Mouse (Mus musculus): ENCODE measurements around the gene Epc2. TPM values are rescaled to one million over a fixed set of nuclear protein-coding genes. Genes with fewer than 3 reads are reported as not detected.
A peak's percentile ranks its signal among the peaks of the same experiment; 100 is the strongest.
"Not testable (repeated sequence)": the region's sequence is repeated elsewhere in the genome, so short reads cannot be mapped to it uniquely, and the experiment has no call there.

The Epc2 gene
- polyA plus RNA-seq, 1 experiment from 2014 or later, result 15.0 TPM

DNA sequence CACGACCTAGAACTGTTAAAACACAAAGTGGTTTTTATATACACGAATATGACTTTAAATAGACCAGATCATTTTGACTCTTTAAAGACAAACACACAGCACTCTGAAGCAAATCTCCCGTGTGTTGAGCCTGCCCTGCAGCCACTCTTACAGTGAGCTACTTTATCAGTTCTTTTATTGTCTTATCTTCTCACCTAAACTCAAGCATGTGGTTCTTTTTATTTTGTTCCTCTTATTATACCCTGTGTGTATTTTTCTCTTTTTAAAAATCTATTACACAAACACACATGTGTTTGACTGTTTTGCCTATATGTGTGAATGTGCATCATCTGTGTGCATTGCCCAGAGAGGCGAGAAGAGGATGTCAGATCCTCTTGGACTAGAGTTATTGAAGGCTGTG lies 50.1 kb downstream of the Epc2 start:
- Histone ChIP-seq H3K27me3 (no peaks in the 10 kb centered on the region), H3K4me1 (no peaks in the 10 kb centered on the region; the same call in 1 of the 2 replicates), H3K9me3 (no peaks in the 10 kb centered on the region), H3K4me3 (replicated peaks) (no peak overlapping the region), H3K9ac (no peak overlapping the region), H3K4me2 (no peak overlapping the region), H3K36me3 (replicated peaks) (no peaks in the 10 kb centered on the region), H3K27ac (no peak overlapping the region)
- WGBS, result 79% methylated on average over 4 of the region's 4 CpGs
- no peak for ATAC-seq (ENCODE audit: low FRiP score)

DNA sequence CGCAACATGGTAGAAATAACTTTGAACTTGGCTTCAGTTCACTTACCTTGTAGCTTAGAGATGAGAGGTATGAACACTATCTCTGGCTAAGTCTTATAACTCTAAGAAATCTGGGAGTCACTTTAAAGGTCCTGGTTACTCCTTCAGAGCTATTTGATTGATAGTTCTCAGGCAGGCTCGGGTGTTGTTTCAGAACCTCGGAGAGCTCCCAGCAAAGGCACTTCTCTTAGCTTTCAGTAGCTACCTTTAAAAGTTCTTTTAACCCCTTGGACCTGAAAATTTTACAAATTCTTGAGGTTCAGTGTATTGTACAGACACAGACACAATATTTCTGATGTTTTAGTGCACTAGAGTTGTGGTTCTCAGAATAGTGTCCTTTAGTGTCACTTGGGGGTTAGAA lies 52.3 kb downstream of the Epc2 start:
- no peak overlapping the region for H3K4me3 ChIP-seq (replicated peaks)
- H3K4me1 ChIP-seq, result no peaks in the 10 kb centered on the region; the same call in 1 of the 2 replicates
- no peaks in the 10 kb centered on the region for H3K27me3 ChIP-seq
- H3K9ac ChIP-seq, result no peak overlapping the region
- ATAC-seq (ENCODE audit: low FRiP score), result no peak
- no peaks in the 10 kb centered on the region for H3K36me3 ChIP-seq (replicated peaks)
- 69% methylated on average over 3 of the region's 3 CpGs for WGBS
- H3K9me3 ChIP-seq, result no peaks in the 10 kb centered on the region
- H3K4me2 ChIP-seq, result no peak overlapping the region
- no peak overlapping the region for H3K27ac ChIP-seq

DNA sequence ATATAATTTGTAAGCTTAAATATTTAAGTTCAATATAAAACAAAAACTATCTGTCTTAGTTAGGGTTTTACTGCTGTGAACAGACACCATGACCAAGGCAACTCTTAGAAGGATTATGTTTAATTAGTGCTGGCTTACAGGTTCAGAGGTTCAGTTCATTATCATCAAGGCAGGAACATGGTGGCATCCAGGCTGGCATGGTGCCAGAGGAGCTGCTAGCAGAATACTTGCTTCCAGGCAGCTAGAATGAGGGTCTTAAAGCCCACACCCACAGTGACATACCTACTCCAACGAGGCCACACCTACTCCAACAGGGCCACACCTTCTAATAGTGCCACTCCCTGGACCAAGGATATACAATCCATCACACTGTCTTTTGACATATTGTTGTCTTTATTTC lies 53.9 kb downstream of the Epc2 start:
- not testable (repeated sequence) for H3K4me2 ChIP-seq; ATAC-seq (ENCODE audit: low FRiP score)

DNA sequence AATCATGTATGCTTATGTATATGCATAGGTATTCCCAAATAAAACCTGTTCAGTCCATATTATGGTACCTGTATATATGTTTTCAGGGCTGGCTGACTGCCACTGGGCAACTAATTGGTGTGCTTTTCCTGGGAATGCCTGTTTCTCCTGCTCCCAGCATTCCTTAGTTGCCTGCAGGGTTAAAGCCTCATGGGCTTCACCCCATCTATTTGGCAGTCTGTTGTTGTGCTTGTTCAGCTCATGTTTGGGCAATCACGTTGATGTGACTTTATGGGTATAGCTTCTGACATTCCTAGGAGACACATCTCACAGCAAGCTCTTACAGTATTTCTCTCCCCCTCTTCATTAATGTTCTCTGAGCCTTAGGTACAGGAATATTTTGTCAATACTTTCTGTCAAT lies 59.5 kb downstream of the Epc2 start:
- WGBS, result 50% methylated on average over 1 of the region's 1 CpGs
- ATAC-seq (ENCODE audit: low FRiP score), result no peak
- H3K27ac ChIP-seq, result 0 out of 2 replicates have a peak overlapping the region, but pooled peaks have one; percentile 31

More for the DNA sequence above, 53.9 kb downstream of the Epc2 start:
- H3K27ac ChIP-seq; H3K9ac ChIP-seq; H3K36me3 ChIP-seq (replicated peaks); H3K9me3 ChIP-seq; H3K4me1 ChIP-seq; H3K4me3 ChIP-seq (replicated peaks); H3K27me3 ChIP-seq: not testable (repeated sequence)
- WGBS, result 86% methylated on average over 1 of the region's 1 CpGs

DNA sequence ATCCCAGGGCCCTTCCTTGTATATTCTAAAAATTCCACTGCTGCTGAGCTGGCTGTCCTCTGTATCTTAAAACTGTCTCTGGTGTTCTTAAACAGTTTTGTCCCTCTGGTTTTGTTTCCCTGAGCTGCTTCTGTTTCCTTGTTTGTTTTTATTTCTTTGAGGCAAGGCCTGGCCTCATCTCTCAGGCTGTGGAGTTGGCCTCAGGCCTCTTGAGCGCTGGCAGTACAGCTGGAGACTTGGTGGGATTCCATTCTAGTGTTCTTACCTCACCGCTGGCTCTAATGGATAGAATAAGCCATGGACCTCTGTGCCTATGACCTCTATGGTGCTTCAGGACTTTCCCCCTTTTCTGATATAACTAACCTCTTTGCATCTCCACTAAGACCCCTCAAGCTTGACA lies 64.7 kb downstream of the Epc2 start:
- no peak for ATAC-seq (ENCODE audit: low FRiP score)
- no peak overlapping the region for H3K27ac ChIP-seq
- no peak overlapping the region for H3K9ac ChIP-seq
- H3K4me3 ChIP-seq (replicated peaks), result no peak overlapping the region
- no peaks in the 10 kb centered on the region for H3K9me3 ChIP-seq
- 84% methylated on average over 2 of the region's 2 CpGs for WGBS
- no peaks in the 10 kb centered on the region for H3K27me3 ChIP-seq
- H3K4me2 ChIP-seq, result no peak overlapping the region
- no peaks in the 10 kb centered on the region for H3K36me3 ChIP-seq (replicated peaks)
- H3K4me1 ChIP-seq, result 0 out of 2 replicates have a peak, but pooled peaks cover 2% of the 10 kb centered on the region

More for the DNA sequence above, 59.5 kb downstream of the Epc2 start:
- H3K9me3 ChIP-seq, result no peaks in the 10 kb centered on the region
- H3K4me3 ChIP-seq (replicated peaks), result no peak overlapping the region
- H3K4me2 ChIP-seq, result no peak overlapping the region
- no peak overlapping the region for H3K9ac ChIP-seq
- H3K36me3 ChIP-seq (replicated peaks), result no peaks in the 10 kb centered on the region
- peaks cover 10% of the 10 kb centered on the region for H3K4me1 ChIP-seq
- H3K27me3 ChIP-seq, result no peaks in the 10 kb centered on the region

DNA sequence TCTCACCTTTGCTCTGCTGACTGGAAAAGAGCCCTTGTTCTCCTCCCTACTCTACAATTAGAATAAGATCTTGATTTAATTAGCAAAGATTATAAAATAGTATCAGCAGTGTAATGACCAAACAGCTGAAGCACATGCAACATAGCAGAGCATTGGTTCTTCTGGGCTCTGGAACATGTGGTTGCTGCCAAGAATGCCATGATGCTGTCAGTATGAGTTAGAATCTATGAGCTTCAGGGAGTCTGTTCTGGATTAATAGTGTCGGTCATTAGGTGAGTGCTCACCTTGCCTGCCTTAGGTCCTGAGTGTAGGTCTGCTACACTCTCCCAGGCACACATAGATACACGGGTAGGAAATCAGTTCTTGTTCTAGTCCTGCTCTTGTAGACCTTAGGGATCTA lies 69.1 kb downstream of the Epc2 start:
- Histone ChIP-seq H3K4me2 (no peak overlapping the region), H3K36me3 (replicated peaks) (0 out of 2 replicates have a peak, but pooled peaks cover 3% of the 10 kb centered on the region), H3K4me1 (no peaks in the 10 kb centered on the region), H3K9ac (no peak overlapping the region), H3K27me3 (no peaks in the 10 kb centered on the region), H3K27ac (no peak overlapping the region), H3K4me3 (replicated peaks) (no peak overlapping the region), H3K9me3 (no peaks in the 10 kb centered on the region)
- WGBS, result 92% methylated on average over 2 of the region's 2 CpGs
- ATAC-seq (ENCODE audit: low FRiP score), result no peak

DNA sequence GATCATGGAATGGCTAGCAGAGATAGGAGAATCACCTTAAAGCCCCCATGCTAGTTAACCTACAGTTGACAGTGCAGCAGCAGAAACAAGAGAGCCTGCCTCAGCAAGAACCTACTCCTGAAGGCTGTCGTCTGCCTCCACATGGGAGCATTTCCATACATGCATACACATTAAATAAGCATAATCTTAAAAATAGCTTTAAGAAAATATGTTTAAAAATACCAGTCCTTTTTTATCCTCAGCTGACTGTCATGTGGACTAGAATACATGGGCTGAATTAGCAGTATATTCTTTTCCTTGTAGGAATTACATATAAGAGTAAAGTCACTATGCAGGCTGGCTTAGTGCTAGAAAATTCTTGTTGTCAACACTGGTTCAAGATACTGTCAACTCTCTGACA lies 69.7 kb downstream of the Epc2 start:
- no peak overlapping the region for H3K4me3 ChIP-seq (replicated peaks)

DNA sequence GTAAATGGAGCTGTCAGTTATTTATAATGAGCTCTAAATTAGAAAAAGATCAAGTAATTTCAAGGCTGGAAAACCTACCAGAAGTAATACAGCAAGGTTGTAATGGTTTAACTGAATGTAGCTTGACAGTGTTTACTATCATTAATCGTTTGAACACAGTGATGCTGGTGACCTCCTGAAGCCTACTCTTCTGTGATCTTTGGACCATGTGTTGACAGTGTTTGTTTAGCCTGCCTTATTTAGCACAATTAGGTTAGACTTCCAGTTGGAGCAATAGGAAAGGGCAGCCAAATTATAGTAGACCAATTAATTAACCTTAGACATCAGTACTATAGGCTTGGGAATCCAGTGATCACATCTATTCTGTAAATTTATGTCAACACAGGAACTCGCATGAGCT lies 70.3 kb downstream of the Epc2 start:
- no peak for ATAC-seq (ENCODE audit: low FRiP score)
- no peak overlapping the region for H3K4me2 ChIP-seq
- H3K9me3 ChIP-seq, result no peaks in the 10 kb centered on the region
- 0 out of 2 replicates have a peak, but pooled peaks cover 3% of the 10 kb centered on the region for H3K36me3 ChIP-seq (replicated peaks)
- H3K9ac ChIP-seq, result no peak overlapping the region
- no peak overlapping the region for H3K4me3 ChIP-seq (replicated peaks)
- no peaks in the 10 kb centered on the region for H3K4me1 ChIP-seq
- 56% methylated on average over 2 of the region's 2 CpGs for WGBS
- H3K27ac ChIP-seq, result no peak overlapping the region
- no peaks in the 10 kb centered on the region for H3K27me3 ChIP-seq

More for the DNA sequence above, 69.7 kb downstream of the Epc2 start:
- ATAC-seq (ENCODE audit: low FRiP score), result no peak
- no peaks in the 10 kb centered on the region for H3K4me1 ChIP-seq
- H3K9ac ChIP-seq, result no peak overlapping the region
- H3K27me3 ChIP-seq, result no peaks in the 10 kb centered on the region
- H3K36me3 ChIP-seq (replicated peaks), result 0 out of 2 replicates have a peak, but pooled peaks cover 3% of the 10 kb centered on the region
- no peak overlapping the region for H3K4me2 ChIP-seq
- WGBS, result 72% methylated on average over 1 of the region's 1 CpGs
- H3K27ac ChIP-seq, result no peak overlapping the region
- H3K9me3 ChIP-seq, result no peaks in the 10 kb centered on the region

DNA sequence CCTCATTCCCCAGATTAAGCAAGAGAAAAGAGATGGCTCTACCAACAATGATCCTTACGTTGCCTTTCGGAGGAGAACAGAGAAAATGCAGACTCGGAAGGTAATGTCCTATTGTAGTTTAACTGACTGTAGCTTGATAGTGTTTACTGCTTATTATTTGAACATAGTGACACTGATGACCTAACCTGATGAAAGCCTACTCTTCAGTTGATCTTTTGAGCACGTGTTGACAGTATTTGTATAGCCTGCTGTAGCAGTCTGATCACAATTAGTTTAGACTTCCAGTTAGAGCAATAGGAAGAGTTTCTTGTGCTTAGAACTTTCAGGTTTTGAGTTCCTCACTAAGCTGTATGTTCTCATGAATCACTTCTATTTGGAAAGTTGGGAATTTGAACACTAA lies 71.3 kb downstream of the Epc2 start:
- Histone ChIP-seq H3K27ac (no peak overlapping the region), H3K27me3 (no peaks in the 10 kb centered on the region), H3K9me3 (no peaks in the 10 kb centered on the region), H3K4me1 (no peaks in the 10 kb centered on the region), H3K4me3 (replicated peaks) (no peak overlapping the region), H3K9ac (no peak overlapping the region), H3K36me3 (replicated peaks) (0 out of 2 replicates have a peak, but pooled peaks cover 3% of the 10 kb centered on the region), H3K4me2 (no peak overlapping the region)
- no peak for ATAC-seq (ENCODE audit: low FRiP score)
- 63% methylated on average over 4 of the region's 4 CpGs for WGBS

DNA sequence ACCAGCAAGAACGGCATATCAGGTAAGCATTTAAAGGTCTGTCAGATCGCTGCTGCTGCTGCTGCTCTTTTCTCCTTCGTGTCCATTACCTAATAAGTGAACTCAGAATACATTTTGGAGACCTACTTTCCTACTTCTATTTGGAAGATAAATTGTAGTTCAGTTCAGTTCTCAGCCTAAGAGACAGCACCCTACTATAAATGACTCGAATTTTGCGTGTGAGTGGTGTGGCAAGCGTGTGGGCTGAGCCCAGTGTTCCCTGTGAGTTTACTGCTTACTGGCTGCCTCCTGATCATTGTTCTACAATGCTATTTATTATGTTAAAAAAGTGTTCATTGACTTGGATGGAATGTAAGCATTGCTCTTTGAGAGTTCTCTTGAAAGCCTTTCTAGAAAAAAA lies 85.9 kb downstream of the Epc2 start:
- H3K9ac ChIP-seq, result no peak overlapping the region
- no peaks in the 10 kb centered on the region for H3K27me3 ChIP-seq
- H3K27ac ChIP-seq, result no peak overlapping the region
- no peak overlapping the region for H3K4me2 ChIP-seq
- no peaks in the 10 kb centered on the region for H3K9me3 ChIP-seq
- H3K36me3 ChIP-seq (replicated peaks), result peaks cover 13% of the 10 kb centered on the region
- H3K4me3 ChIP-seq (replicated peaks), result no peak overlapping the region
- no peak for ATAC-seq (ENCODE audit: low FRiP score)
- 90% methylated on average over 6 of the region's 6 CpGs for WGBS
- no peaks in the 10 kb centered on the region for H3K4me1 ChIP-seq

DNA sequence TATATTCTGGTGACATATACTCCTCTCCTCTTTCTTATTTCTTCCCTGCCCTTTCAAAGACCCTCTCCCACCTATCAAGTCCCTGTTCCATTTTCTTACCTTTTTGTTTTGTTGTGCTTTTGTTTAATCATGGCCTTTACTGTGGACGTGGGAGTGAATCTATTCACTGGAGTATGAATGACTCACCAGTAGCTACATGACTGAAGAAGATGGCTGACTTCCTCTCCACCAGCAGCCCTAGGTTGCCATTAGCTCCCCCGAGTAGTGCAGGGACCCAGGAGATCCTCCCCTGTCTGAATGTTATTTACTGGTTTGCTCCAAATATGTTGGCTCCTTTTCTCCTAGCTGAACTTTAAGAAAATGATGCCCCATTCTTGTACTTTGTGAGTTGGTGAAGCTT lies 86.8 kb downstream of the Epc2 start:
- H3K9ac ChIP-seq, result no peak overlapping the region
- H3K36me3 ChIP-seq (replicated peaks), result peaks cover 13% of the 10 kb centered on the region
- H3K27me3 ChIP-seq, result no peaks in the 10 kb centered on the region
- no peaks in the 10 kb centered on the region for H3K4me1 ChIP-seq
- H3K9me3 ChIP-seq, result no peaks in the 10 kb centered on the region
- H3K4me2 ChIP-seq, result no peak overlapping the region
- no peak overlapping the region for H3K4me3 ChIP-seq (replicated peaks)
- ATAC-seq (ENCODE audit: low FRiP score), result no peak
- H3K27ac ChIP-seq, result no peak overlapping the region
- 58% methylated on average over 2 of the region's 2 CpGs for WGBS

DNA sequence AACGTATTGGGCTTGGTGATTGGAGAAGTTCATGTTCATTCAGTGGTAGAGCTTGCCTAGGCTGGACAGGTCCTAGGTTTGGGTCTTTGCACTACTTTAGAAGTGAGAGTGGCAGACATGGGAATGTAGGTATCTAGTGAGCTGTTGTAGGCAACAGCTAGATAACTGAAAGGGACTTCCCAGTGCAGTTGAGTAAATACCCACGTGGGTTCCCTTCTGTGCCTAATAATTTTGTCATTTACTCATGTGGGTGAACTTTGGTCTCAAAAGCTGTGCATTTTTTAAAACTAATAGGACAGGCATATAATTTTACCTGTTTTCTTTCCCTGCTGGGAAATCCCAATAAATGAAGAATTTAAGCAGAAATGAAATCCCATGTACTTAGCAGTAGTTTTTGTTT lies 88.5 kb downstream of the Epc2 start:
- Histone ChIP-seq H3K4me1 (no peaks in the 10 kb centered on the region), H3K9me3 (no peaks in the 10 kb centered on the region), H3K4me2 (no peak overlapping the region), H3K4me3 (replicated peaks) (no peak overlapping the region), H3K27me3 (no peaks in the 10 kb centered on the region), H3K27ac (no peak overlapping the region), H3K36me3 (replicated peaks) (peaks cover 13% of the 10 kb centered on the region), H3K9ac (no peak overlapping the region)
- WGBS, result 89% methylated on average over 2 of the region's 2 CpGs
- no peak for ATAC-seq (ENCODE audit: low FRiP score)

DNA sequence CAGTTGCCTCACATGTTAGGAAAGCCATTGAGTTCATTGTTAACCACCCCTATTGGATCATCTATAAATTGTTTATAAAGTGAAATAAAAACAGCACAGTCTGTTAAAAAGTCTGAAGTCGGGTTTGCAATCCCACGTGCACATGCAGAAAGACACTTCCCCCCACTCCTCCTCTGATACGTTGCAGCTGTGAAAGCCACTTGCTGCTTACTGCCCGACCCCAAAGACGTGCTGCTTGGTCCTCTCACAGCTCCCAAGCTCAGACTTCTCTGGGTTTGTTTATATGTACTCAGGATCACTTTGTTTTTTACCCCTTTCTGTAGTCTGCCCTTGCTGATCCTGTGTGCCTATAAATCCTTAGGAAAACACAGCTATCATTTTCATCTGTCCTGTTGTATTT lies 96.5 kb downstream of the Epc2 start:
- no peak for ATAC-seq (ENCODE audit: low FRiP score)
- no peak overlapping the region for H3K27ac ChIP-seq
- WGBS, result 82% methylated on average over 5 of the region's 5 CpGs
- H3K4me3 ChIP-seq (replicated peaks), result no peak overlapping the region
- H3K4me2 ChIP-seq, result no peak overlapping the region
- H3K9me3 ChIP-seq, result no peaks in the 10 kb centered on the region
- H3K27me3 ChIP-seq, result no peaks in the 10 kb centered on the region
- H3K4me1 ChIP-seq, result no peaks in the 10 kb centered on the region
- H3K9ac ChIP-seq, result no peak overlapping the region
- peaks cover 39% of the 10 kb centered on the region for H3K36me3 ChIP-seq (replicated peaks)
